Mouse (Mus musculus) MEL-GATA-1-ER (cell line): ENCODE data around the gene Cap2.

ENCODE experiments used
- DNase-seq: peaks from one replicate; pipeline ENCODE4 v3.0.0-alpha.2; 2012; ENCODE audit warnings: low read depth; ENCODE audit errors: extremely low read depth

The Cap2 gene

GRCm38 (mm10) chr13:46501800-46502389 lies at the start of gene Cap2:
TSS of gene Cap2 (plus strand) at chr13:46501848.
- DNase-seq, result peak; percentile 46

GRCm38 (mm10) chr13:46459546-46459945 lies 42.1 kb upstream of the Cap2 start:
- no peak for DNase-seq

- no peak for DNase-seq
Measured at GRCm38 (mm10) chr13:46462280-46462679, 39.4 kb upstream of the Cap2 start.

- no peak for DNase-seq
Measured at GRCm38 (mm10) chr13:46463764-46464163, 37.9 kb upstream of the Cap2 start.

- no peak for DNase-seq
Measured at GRCm38 (mm10) chr13:46468251-46468650, 33.4 kb upstream of the Cap2 start.

GRCm38 (mm10) chr13:46469536-46469935 lies 32.1 kb upstream of the Cap2 start:
- DNase-seq, result no peak

GRCm38 (mm10) chr13:46481271-46481670 lies 20.4 kb upstream of the Cap2 start:
- DNase-seq, result no peak

- no peak for DNase-seq
Measured at GRCm38 (mm10) chr13:46485605-46486004, 16.0 kb upstream of the Cap2 start.

- no peak for DNase-seq
Measured at GRCm38 (mm10) chr13:46488166-46488565, 13.5 kb upstream of the Cap2 start.

GRCm38 (mm10) chr13:46490644-46491043 lies 11.0 kb upstream of the Cap2 start:
- DNase-seq, result no peak

GRCm38 (mm10) chr13:46502390-46502891 lies 793 bp downstream of the Cap2 start:
- DNase-seq, result no peak

- DNase-seq, result no peak
Measured at GRCm38 (mm10) chr13:46507944-46508343, 6.3 kb downstream of the Cap2 start.

GRCm38 (mm10) chr13:46508823-46509222 lies 7.2 kb downstream of the Cap2 start:
- no peak for DNase-seq

GRCm38 (mm10) chr13:46510460-46510859 lies 8.8 kb downstream of the Cap2 start:
- no peak for DNase-seq

- DNase-seq, result peak; percentile 86
Measured at GRCm38 (mm10) chr13:46514484-46514883, 12.8 kb downstream of the Cap2 start.

GRCm38 (mm10) chr13:46515120-46515523 lies 13.5 kb downstream of the Cap2 start:
- peak; percentile 56 for DNase-seq

GRCm38 (mm10) chr13:46515524-46515923 lies 13.9 kb downstream of the Cap2 start:
- no peak for DNase-seq

GRCm38 (mm10) chr13:46516183-46516582 lies 14.5 kb downstream of the Cap2 start:
- DNase-seq, result peak; percentile 71

GRCm38 (mm10) chr13:46517211-46517685 lies 15.6 kb downstream of the Cap2 start:
- no peak for DNase-seq

GRCm38 (mm10) chr13:46521482-46521881 lies 19.8 kb downstream of the Cap2 start:
- DNase-seq, result no peak

GRCm38 (mm10) chr13:46522798-46523197 lies 21.1 kb downstream of the Cap2 start:
- no peak for DNase-seq

GRCm38 (mm10) chr13:46523235-46523634 lies 21.6 kb downstream of the Cap2 start:
- no peak for DNase-seq

GRCm38 (mm10) chr13:46523712-46524111 lies 22.1 kb downstream of the Cap2 start:
- DNase-seq, result no peak
